Mouse (Mus musculus): ENCODE measurements around the gene Fgf12.

DNA sequence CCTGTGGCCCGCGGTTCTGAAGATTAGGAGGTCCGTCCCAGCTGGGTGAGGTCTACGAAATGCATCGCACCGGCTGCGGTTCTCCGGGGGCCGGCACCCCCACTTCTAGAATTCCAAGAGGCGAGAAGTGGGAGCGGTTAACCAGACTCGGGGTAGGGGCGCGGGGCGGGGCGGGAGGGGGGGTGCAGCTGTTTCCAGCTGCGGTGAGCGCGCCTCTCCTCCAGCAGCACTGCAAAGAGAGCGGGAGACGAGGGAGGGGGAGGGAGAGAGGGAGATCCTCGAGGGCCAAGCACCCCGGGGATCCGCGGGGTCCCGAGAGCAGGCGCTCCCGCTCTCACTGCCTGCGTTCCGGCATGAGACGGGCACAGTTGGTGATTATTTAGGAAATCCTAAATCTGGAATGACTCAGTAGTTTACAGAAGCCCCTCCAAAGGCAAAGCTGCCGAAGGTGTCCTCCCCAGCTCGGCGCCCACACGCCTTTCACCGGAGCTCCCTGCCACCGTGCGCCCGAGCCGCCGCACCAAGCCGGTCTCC lies 307.0 kb downstream of the Fgf12 start:
- no peak for TF ChIP-seq CTCF (IDR thresholded peaks at IDR 0.05; ENCODE audit: control insufficient read depth, insufficient read depth, insufficient read length)
- TF ChIP-seq FOSL1 (IDR thresholded peaks at IDR 0.05; ENCODE audit: insufficient read depth, low read length, poor library complexity, severe bottlenecking): no peak

All from C2C12 (cell line).